Mouse (Mus musculus) heart, adult 2 months (tissue): ENCODE measurements around the gene Ptges3l. TPM values are rescaled to one million over a fixed set of nuclear protein-coding genes. Genes with fewer than 3 reads are reported as not detected.

Source experiments
- DNase-seq, 2 experiments: peaks; one replicate each; pipeline ENCODE4 v3.0.0; 2021
- H3K27ac ChIP-seq: fragments of 200-600 bp; 2 replicates; pipeline ENCODE4 v1.8.1; 2022
- H3K27me3 ChIP-seq: fragments of 200-500 bp; 2 replicates; pipeline ENCODE4 v1.6.1; 2012; ENCODE audit warnings: mild to moderate bottlenecking, low read length, inconsistent platforms, mixed read lengths; ENCODE audit not compliant: control insufficient read depth, insufficient read depth
- H3K36me3 ChIP-seq: fragments of 200-500 bp; 2 replicates; pipeline ENCODE4 v1.6.1; 2012; ENCODE audit warnings: low read length, inconsistent platforms; ENCODE audit not compliant: control insufficient read depth, insufficient read depth
- H3K4me1 ChIP-seq: fragments of 200-500 bp; 2 replicates; pipeline ENCODE4 v1.6.1; 2011; ENCODE audit warnings: low read length; ENCODE audit not compliant: control insufficient read depth, insufficient read depth
- H3K4me3 ChIP-seq: fragments of 200-600 bp; 2 replicates; pipeline ENCODE4 v1.8.1; 2022
- H3K79me2 ChIP-seq: fragments of 200-500 bp; replicated peaks from 2 replicates; pipeline ENCODE4 v1.6.1; 2012; ENCODE audit warnings: mild to moderate bottlenecking, inconsistent platforms, low read length, moderate library complexity, mixed read lengths; ENCODE audit not compliant: control insufficient read depth, insufficient read depth
- H3K9ac ChIP-seq: fragments of 200-500 bp; 2 replicates; pipeline ENCODE4 v1.6.1; 2012; ENCODE audit warnings: low read depth, mild to moderate bottlenecking, control low read depth, inconsistent platforms, low read length, mixed read lengths
- CTCF ChIP-seq: fragments of 200-600 bp; IDR thresholded peaks from 2 replicates; pipeline ENCODE4 v1.8.1; 2022; ENCODE audit warnings: antibody characterized with exemption, mild to moderate bottlenecking, moderate library complexity
- EP300 ChIP-seq: fragments of 200-500 bp; IDR thresholded peaks from 2 replicates; pipeline ENCODE4 v1.6.1; 2011; ENCODE audit warnings: low read depth, low read length, control low read depth; ENCODE audit not compliant: insufficient read depth
- POLR2A ChIP-seq: fragments of 200-500 bp; IDR thresholded peaks from 2 replicates; pipeline ENCODE4 v1.6.1; 2011; ENCODE audit warnings: mild to moderate bottlenecking, low read depth, low read length, control low read depth; ENCODE audit not compliant: insufficient read depth
- WGBS: fragments of 180-500 bp; shearing (Covaris S2); methylation state at CpG from one replicate; pipeline ENCODE4 v1.1.7; 2018; 5-methylcytosine and 5-hydroxymethylcytosine counted together
- intact Hi-C: fragments of 180-260 bp; cut with DNase I; formaldehyde crosslinking; loops from one replicate; pipeline ENCODE4 v1.15.1; 2025
- polyA plus RNA-seq: library from polyadenylated mRNA; depleted of rRNA; stranded (reverse); fragments of >200 nt; gene quantifications from 2 replicates; pipeline ENCODE4 v1.2.3, GENCODE M21; 2012
- total RNA-seq, 2 experiments: library from RNA; stranded (reverse); gene quantifications; 2 replicates each; pipeline ENCODE4 v1.2.3; 2021

Gene Ptges3l
- total and polyA plus RNA-seq, 3 experiments = 50.6 to 58.3 (median 56.8) TPM

GRCm38 (mm10) chr11:101460321-101460720, 35.2 kb upstream of the Ptges3l start:
- no peaks in the 10 kb centered on the region for H3K27me3 ChIP-seq
- DNase-seq = no peak
- no peak for TF ChIP-seq EP300
- no peak for TF ChIP-seq CTCF
- TF ChIP-seq POLR2A = no peak
- H3K4me3 ChIP-seq = no peak overlapping the region
- intact Hi-C loops = no loop called here
- no peak overlapping the region for H3K27ac ChIP-seq
- no peak overlapping the region for H3K9ac ChIP-seq
- no peaks in the 10 kb centered on the region; the same call in none of the 2 replicates for H3K4me1 ChIP-seq
- WGBS = 90% methylated on average over 15 of the region's 15 CpGs
- no peaks in the 10 kb centered on the region for H3K79me2 ChIP-seq
- no peaks in the 10 kb centered on the region for H3K36me3 ChIP-seq

- Histone ChIP-seq H3K27ac (no peak overlapping the region), H3K9ac (no peak overlapping the region), H3K27me3 (no peaks in the 10 kb centered on the region), H3K4me1 (no peaks in the 10 kb centered on the region; the same call in none of the 2 replicates), H3K79me2 (no peaks in the 10 kb centered on the region), H3K36me3 (no peaks in the 10 kb centered on the region), H3K4me3 (no peak overlapping the region)
- intact Hi-C loops = no loop called here
- WGBS = 41% methylated on average over 6 of the region's 6 CpGs
- TF ChIP-seq CTCF (no peak), POLR2A (no peak), EP300 (no peak)
- no peak for DNase-seq
These were observed 34.6 kb upstream of the Ptges3l start for GRCm38 (mm10) chr11:101459716-101460115.

GRCm38 (mm10) chr11:101458217-101458616, 33.1 kb upstream of the Ptges3l start:
- no peak overlapping the region for H3K27ac ChIP-seq
- H3K36me3 ChIP-seq = no peaks in the 10 kb centered on the region
- intact Hi-C loops = no loop called here
- no peak overlapping the region for H3K9ac ChIP-seq
- no peaks in the 10 kb centered on the region; the same call in 1 of the 2 replicates for H3K4me1 ChIP-seq
- DNase-seq = no peak
- 90% methylated on average over 12 of the region's 12 CpGs for WGBS
- peaks cover 3% of the 10 kb centered on the region for H3K79me2 ChIP-seq
- H3K4me3 ChIP-seq = no peak overlapping the region
- no peak for TF ChIP-seq CTCF
- no peak for TF ChIP-seq EP300
- TF ChIP-seq POLR2A = no peak
- no peaks in the 10 kb centered on the region for H3K27me3 ChIP-seq

- Histone ChIP-seq H3K4me3 (no peak overlapping the region), H3K27me3 (no peaks in the 10 kb centered on the region), H3K79me2 (peaks cover 3% of the 10 kb centered on the region), H3K4me1 (peaks cover 2% of the 10 kb centered on the region; the same call in 1 of the 2 replicates), H3K36me3 (no peaks in the 10 kb centered on the region), H3K27ac (no peak overlapping the region), H3K9ac (no peak overlapping the region)
- 84% methylated on average over 9 of the region's 9 CpGs for WGBS
- DNase-seq = no peak
- TF ChIP-seq POLR2A = no peak
- TF ChIP-seq CTCF = no peak
- TF ChIP-seq EP300 = no peak
- intact Hi-C loops = no loop called here
These were observed 32.5 kb upstream of the Ptges3l start for GRCm38 (mm10) chr11:101457631-101458030.

GRCm38 (mm10) chr11:101455627-101456026, 30.5 kb upstream of the Ptges3l start:
- no peak for TF ChIP-seq POLR2A
- no peak for TF ChIP-seq CTCF
- TF ChIP-seq EP300 = no peak
- Histone ChIP-seq H3K79me2 (peaks cover 5% of the 10 kb centered on the region), H3K27ac (no peak overlapping the region), H3K4me3 (no peak overlapping the region), H3K27me3 (no peaks in the 10 kb centered on the region), H3K9ac (no peak overlapping the region), H3K36me3 (peaks cover 2% of the 10 kb centered on the region; the same call in 1 of the 2 replicates), H3K4me1 (peaks cover 4% of the 10 kb centered on the region; the same call in 1 of the 2 replicates)
- DNase-seq = no peak
- intact Hi-C loops = no loop called here
- WGBS = 92% methylated on average over 7 of the region's 7 CpGs

GRCm38 (mm10) chr11:101454702-101455101, 29.6 kb upstream of the Ptges3l start:
- intact Hi-C loops = no loop called here
- H3K79me2 ChIP-seq = peaks cover 5% of the 10 kb centered on the region
- no peak overlapping the region for H3K4me3 ChIP-seq
- H3K4me1 ChIP-seq = peaks cover 6% of the 10 kb centered on the region
- TF ChIP-seq EP300 = no peak
- TF ChIP-seq POLR2A = no peak
- TF ChIP-seq CTCF = no peak
- H3K9ac ChIP-seq = no peak overlapping the region
- peaks cover 4% of the 10 kb centered on the region; the same call in 1 of the 2 replicates for H3K36me3 ChIP-seq
- no peak for DNase-seq
- no peaks in the 10 kb centered on the region for H3K27me3 ChIP-seq
- H3K27ac ChIP-seq = no peak overlapping the region
- 60% methylated on average over 6 of the region's 6 CpGs for WGBS
